Mouse (Mus musculus): Measurements from ENCODE around the gene Usp21. TPM values are rescaled to one million over a fixed set of nuclear protein-coding genes. Genes with fewer than 3 reads are reported as not detected.

Usp21 gene
- total and polyA plus RNA-seq, 3 experiments: 10.0 to 66.4 TPM; not detected in 1

- Histone ChIP-seq H3K4me3 (ENCODE audit: control insufficient read depth in 1 of 2, insufficient read depth in 1 of 2, low read depth in 2 of 2, low read length in 2 of 2) (peak overlapping the region; percentile 69 to 71), H3K9me3 (replicated peaks; ENCODE audit: insufficient read depth, low read length) (no peaks in the 10 kb centered on the region), H3K27ac (ENCODE audit: control insufficient read depth, low read depth, low read length) (peak overlapping the region; percentile 78), H3K36me3 (ENCODE audit: control insufficient read depth in 1 of 2, insufficient read depth in 2 of 2, low read length in 2 of 2) (peaks cover 0 to 12% of the 10 kb centered on the region in 2 experiments; a peak in 2 of 4 replicates), H3K79me2 (ENCODE audit: control insufficient read depth, insufficient read depth, low read length, poor library complexity) (peaks cover 11% of the 10 kb centered on the region), H3K27me3 (ENCODE audit: control insufficient read depth in 1 of 2, insufficient read depth in 2 of 2, low read length in 2 of 2) (no peaks in the 10 kb centered on the region; a peak in 1 of 4 replicates), H3K9ac (ENCODE audit: control insufficient read depth, low read depth, low read length, poor library complexity, severe bottlenecking) (peak overlapping the region; percentile 72), H3K4me1 (ENCODE audit: control insufficient read depth in 1 of 2, insufficient read depth in 2 of 2, low read length in 2 of 2) (peaks cover 2 to 21% of the 10 kb centered on the region in 2 experiments; a peak in 3 of 4 replicates)
- no peak for TF ChIP-seq MEF2A (IDR thresholded peaks at IDR 0.05; ENCODE audit: extremely low read depth, insufficient replicate concordance, low read depth, low read length, poor library complexity, severe bottlenecking)
- no peak for TF ChIP-seq POLR2A (IDR thresholded peaks at IDR 0.05; ENCODE audit: control insufficient read depth in 1 of 2, insufficient read depth in 1 of 2, low read depth in 1 of 2, low read length in 2 of 2, poor library complexity in 1 of 2)
- TF ChIP-seq ZKSCAN1 (IDR thresholded peaks at IDR 0.05; ENCODE audit: low read depth, low read length): no peak
- TF ChIP-seq TAL1 (IDR thresholded peaks at IDR 0.05; ENCODE audit: low read length): no peak
- no peak for TF ChIP-seq ZMIZ1 (IDR thresholded peaks at IDR 0.05; ENCODE audit: low read depth, low read length)
- no peak for TF ChIP-seq KAT2A (conservative IDR thresholded peaks at IDR 0.05; ENCODE audit: low read depth, low read length)
- no peak for TF ChIP-seq TCF12 (IDR thresholded peaks at IDR 0.05; ENCODE audit: low read depth, low read length)
- no peak for TF ChIP-seq MXI1 (IDR thresholded peaks at IDR 0.05; ENCODE audit: low read depth, low read length)
- TF ChIP-seq HCFC1 (IDR thresholded peaks at IDR 0.05; ENCODE audit: low read depth, low read length): no peak
- no peak for TF ChIP-seq BHLHE40 (IDR thresholded peaks at IDR 0.05; ENCODE audit: borderline replicate concordance, low read depth, low read length)
- no peak for TF ChIP-seq MAX (IDR thresholded peaks at IDR 0.05; ENCODE audit: low read length)
- no peak for TF ChIP-seq USF1 (IDR thresholded peaks at IDR 0.05; ENCODE audit: low read depth, low read length)
- TF ChIP-seq RCOR1 (IDR thresholded peaks at IDR 0.05; ENCODE audit: low read depth, low read length): no peak
- no peak for TF ChIP-seq SIN3A (IDR thresholded peaks at IDR 0.05; ENCODE audit: low read length)
- no peak for TF ChIP-seq CHD2 (IDR thresholded peaks at IDR 0.05; ENCODE audit: low read length)
- TF ChIP-seq POLR2AphosphoS2 (IDR thresholded peaks at IDR 0.05; ENCODE audit: low read length): no peak
- no peak for TF ChIP-seq MAFK (IDR thresholded peaks at IDR 0.05; ENCODE audit: borderline replicate concordance, low read depth, low read length)
- no peak for DNase-seq (ENCODE audit: low read depth, low spot score)
Measured at GRCm38 (mm10) chr1:171247916-171248315, 39.9 kb downstream of the Usp21 start.

- Histone ChIP-seq H3K9ac (ENCODE audit: control insufficient read depth, low read depth, low read length, poor library complexity, severe bottlenecking) (peak overlapping the region; percentile 72), H3K9me3 (replicated peaks; ENCODE audit: insufficient read depth, low read length) (no peaks in the 10 kb centered on the region), H3K27ac (ENCODE audit: control insufficient read depth, low read depth, low read length) (peak overlapping the region; percentile 78), H3K4me3 (ENCODE audit: control insufficient read depth in 1 of 2, insufficient read depth in 1 of 2, low read depth in 2 of 2, low read length in 2 of 2) (peak overlapping the region; percentile 69 to 71), H3K79me2 (ENCODE audit: control insufficient read depth, insufficient read depth, low read length, poor library complexity) (peaks cover 11% of the 10 kb centered on the region), H3K36me3 (ENCODE audit: control insufficient read depth in 1 of 2, insufficient read depth in 2 of 2, low read length in 2 of 2) (peaks cover 0 to 12% of the 10 kb centered on the region in 2 experiments; a peak in 2 of 4 replicates), H3K4me1 (ENCODE audit: control insufficient read depth in 1 of 2, insufficient read depth in 2 of 2, low read length in 2 of 2) (peaks cover 2 to 21% of the 10 kb centered on the region in 2 experiments; a peak in 3 of 4 replicates), H3K27me3 (ENCODE audit: control insufficient read depth in 1 of 2, insufficient read depth in 2 of 2, low read length in 2 of 2) (no peaks in the 10 kb centered on the region; a peak in 1 of 4 replicates)
- no peak for DNase-seq (ENCODE audit: low read depth, low spot score)
- TF ChIP-seq CHD1 (IDR thresholded peaks at IDR 0.05; ENCODE audit: low read depth, low read length): peak; percentile 15; the same call in 1 of the 2 replicates
- TF ChIP-seq GATA1 (IDR thresholded peaks at IDR 0.05; ENCODE audit: low read depth, low read length): 0 out of 2 replicates have a peak, but pooled peaks have one; percentile 37
- TF ChIP-seq TAL1 (IDR thresholded peaks at IDR 0.05; ENCODE audit: low read length): no peak; the same call in 1 of the 2 replicates
Measured at GRCm38 (mm10) chr1:171247453-171247841, 40.3 kb downstream of the Usp21 start.
